Mouse (Mus musculus) bone marrow, adult 2 months (tissue): ENCODE measurements at regions not wholly inside any gene's neighbourhood (a gene's known extent, or its start where the extent isn't known, plus 50 kb on each side); places are given as distances from the start of the nearest gene placed in this dataset.

Source experiments
- H3K27ac ChIP-seq: fragments of 200-500 bp; 2 replicates; pipeline ENCODE4 v1.5.1; 2012; ENCODE audit warnings: low read depth, mild to moderate bottlenecking, control low read depth, inconsistent platforms, low read length; ENCODE audit not compliant: control insufficient read depth, poor library complexity, insufficient read depth
- H3K4me1 ChIP-seq: fragments of 200-500 bp; 2 replicates; pipeline ENCODE4 v1.6.1; 2011; ENCODE audit warnings: low read length; ENCODE audit not compliant: control insufficient read depth, insufficient read depth
- H3K4me3 ChIP-seq: fragments of 200-500 bp; replicated peaks from 2 replicates; pipeline ENCODE3; 2011; ENCODE audit warnings: mild to moderate bottlenecking, low read depth, low read length, control low read depth; ENCODE audit not compliant: control insufficient read depth
- CTCF ChIP-seq: fragments of 200-500 bp; IDR thresholded peaks from 2 replicates; pipeline ENCODE4 v1.5.1; 2011; ENCODE audit warnings: low read length, control low read depth; ENCODE audit not compliant: control insufficient read depth, insufficient read depth
- POLR2A ChIP-seq: fragments of 200-500 bp; IDR thresholded peaks from 2 replicates; pipeline ENCODE4 v1.6.1; 2011; ENCODE audit warnings: low read depth, mild to moderate bottlenecking, control low read depth, low read length, borderline replicate concordance; ENCODE audit not compliant: control insufficient read depth
- WGBS: fragments of 180-500 bp; shearing (Covaris S2); methylation state at CpG from one replicate; pipeline ENCODE4 v1.1.7; 2018; 5-methylcytosine and 5-hydroxymethylcytosine counted together

DNA sequence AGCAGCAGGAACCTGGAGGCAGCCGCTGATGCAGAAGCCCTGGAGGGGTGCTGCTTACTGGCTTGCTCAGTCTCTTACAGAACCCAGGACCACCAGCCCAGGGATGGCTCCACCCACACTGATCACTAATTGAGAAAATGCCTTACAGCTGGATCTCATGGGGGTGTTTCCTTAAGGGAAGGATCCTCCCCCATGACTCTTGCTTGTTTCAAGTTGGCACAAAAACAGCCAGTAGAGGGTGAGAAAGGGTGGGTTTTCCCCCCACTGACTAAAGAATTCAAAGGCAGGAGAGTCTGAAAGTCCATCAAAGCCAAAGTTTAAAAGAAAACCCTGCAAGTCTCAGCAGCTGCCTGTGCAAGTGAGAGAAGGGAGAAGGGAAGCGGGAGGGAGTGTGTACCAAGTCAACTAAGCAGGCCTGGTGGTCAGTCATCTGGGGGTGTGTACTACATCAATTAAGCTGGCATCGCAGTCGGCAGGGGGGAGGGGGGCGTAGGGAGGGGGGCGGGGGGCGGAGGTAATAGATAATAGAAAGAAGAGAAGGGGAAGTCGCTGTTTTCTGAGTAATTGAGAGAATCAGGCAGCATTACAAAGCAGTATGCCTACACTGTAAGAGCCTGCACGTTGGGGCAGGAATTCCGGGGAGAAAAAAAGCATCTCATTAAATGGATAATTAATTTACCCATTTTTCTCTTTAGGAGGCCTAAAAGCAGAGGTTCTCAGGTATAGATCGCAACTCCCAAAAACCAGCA is 62.0 kb upstream of the Zdhhc17 start:
- Histone ChIP-seq H3K27ac (no peak overlapping the region), H3K4me1 (no peaks in the 10 kb centered on the region), H3K4me3 (no peak overlapping the region)
- TF ChIP-seq CTCF (no peak), POLR2A (no peak)
- 41% methylated on average over 10 of the region's 11 CpGs for WGBS

DNA sequence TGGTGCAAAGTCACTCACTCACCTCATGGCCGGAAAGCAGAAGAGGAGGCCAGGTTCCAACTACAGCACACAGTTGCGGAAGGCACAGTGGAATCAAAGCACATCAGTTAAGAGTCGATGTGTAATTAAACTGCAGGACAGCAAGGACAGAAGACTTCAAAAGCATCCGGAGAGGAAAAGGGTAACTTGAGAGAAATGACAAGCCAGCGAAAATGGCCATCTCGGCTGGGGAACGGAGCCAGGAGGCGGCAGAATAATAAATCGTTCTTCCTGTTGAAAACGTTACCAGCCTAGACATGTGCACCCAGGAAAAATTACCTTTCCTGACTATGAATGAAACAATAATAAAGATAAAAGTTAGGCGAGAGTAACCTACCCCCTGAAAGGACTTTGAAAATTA is 56.2 kb upstream of the Zdhhc17 start:
- 77% methylated on average over 11 of the region's 11 CpGs for WGBS
- H3K4me3 ChIP-seq: no peak overlapping the region
- TF ChIP-seq CTCF (no peak), POLR2A (no peak)
- H3K27ac ChIP-seq: no peak overlapping the region
- no peaks in the 10 kb centered on the region; the same call in 1 of the 2 replicates for H3K4me1 ChIP-seq

DNA sequence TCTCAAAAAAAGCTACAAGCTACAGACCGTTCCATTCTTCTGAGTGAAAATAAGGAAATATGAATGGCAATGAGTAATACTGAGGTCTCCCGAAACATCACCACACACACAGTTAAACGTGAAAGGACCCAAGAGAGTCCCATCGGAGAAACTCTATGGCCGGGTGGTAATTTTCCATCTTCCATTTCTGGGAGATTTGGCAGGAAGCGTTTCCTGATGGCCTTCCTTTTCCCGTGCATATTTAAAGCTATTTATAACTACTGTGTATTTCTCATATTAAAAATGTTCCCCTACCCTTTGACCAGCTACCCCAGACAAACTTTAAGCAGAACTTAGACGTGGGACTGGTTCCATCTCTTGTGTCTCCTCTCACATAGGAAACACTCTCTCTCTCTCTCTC is 50.7 kb upstream of the Zdhhc17 start:
- Histone ChIP-seq H3K4me1 (no peaks in the 10 kb centered on the region; the same call in 1 of the 2 replicates), H3K4me3 (no peak overlapping the region), H3K27ac (no peak overlapping the region)
- WGBS: 78% methylated on average over 8 of the region's 8 CpGs
- TF ChIP-seq CTCF (no peak), POLR2A (no peak)
